Mouse (Mus musculus): Measurements from ENCODE around the gene 4931417E11Rik.

DNA sequence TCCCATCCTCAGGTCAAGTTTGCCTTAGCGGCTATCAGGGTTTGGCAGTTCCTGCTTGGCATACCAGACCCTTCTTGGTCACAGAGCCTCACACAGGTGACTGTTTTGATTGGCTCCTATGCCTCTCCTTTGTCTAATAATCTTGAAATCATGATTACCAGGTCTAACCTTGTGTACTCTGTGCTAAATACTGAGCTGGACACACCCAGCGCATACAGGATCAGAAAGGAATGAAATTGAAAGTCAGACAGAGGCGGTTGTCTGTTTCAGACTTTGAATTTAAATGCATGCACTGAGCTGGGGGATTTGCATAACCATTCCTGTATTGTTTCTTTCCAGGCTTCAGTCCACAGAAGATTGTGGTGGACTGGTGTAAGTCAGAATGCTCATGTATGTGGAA lies 16.1 kb upstream of the 4931417E11Rik start:
- TF ChIP-seq EP300 (IDR thresholded peaks at IDR 0.05; ENCODE audit: insufficient read depth, low read depth, low read length) (no peak), CTCF (IDR thresholded peaks at IDR 0.05; ENCODE audit: low read depth, low read length) (no peak), POLR2A (IDR thresholded peaks at IDR 0.05; ENCODE audit: insufficient read depth, low read length) (no peak)

Data from ES-Bruce4 (cell line).